Mouse (Mus musculus): Measurements from ENCODE around the gene Tmem163.

GRCm38 (mm10) chr1:127467238-127467637 is 212.1 kb downstream of the Tmem163 start:
- TF ChIP-seq CTCF (IDR thresholded peaks at IDR 0.05; ENCODE audit: borderline replicate concordance, extremely low read depth, insufficient read depth, insufficient read length) (no peak), POLR2A (IDR thresholded peaks at IDR 0.05; ENCODE audit: borderline replicate concordance, extremely low read depth, insufficient read depth, insufficient read length, poor library complexity, severe bottlenecking) (no peak)
